Mouse (Mus musculus): ENCODE measurements around the gene Arhgap29.

Gene Arhgap29

DNA sequence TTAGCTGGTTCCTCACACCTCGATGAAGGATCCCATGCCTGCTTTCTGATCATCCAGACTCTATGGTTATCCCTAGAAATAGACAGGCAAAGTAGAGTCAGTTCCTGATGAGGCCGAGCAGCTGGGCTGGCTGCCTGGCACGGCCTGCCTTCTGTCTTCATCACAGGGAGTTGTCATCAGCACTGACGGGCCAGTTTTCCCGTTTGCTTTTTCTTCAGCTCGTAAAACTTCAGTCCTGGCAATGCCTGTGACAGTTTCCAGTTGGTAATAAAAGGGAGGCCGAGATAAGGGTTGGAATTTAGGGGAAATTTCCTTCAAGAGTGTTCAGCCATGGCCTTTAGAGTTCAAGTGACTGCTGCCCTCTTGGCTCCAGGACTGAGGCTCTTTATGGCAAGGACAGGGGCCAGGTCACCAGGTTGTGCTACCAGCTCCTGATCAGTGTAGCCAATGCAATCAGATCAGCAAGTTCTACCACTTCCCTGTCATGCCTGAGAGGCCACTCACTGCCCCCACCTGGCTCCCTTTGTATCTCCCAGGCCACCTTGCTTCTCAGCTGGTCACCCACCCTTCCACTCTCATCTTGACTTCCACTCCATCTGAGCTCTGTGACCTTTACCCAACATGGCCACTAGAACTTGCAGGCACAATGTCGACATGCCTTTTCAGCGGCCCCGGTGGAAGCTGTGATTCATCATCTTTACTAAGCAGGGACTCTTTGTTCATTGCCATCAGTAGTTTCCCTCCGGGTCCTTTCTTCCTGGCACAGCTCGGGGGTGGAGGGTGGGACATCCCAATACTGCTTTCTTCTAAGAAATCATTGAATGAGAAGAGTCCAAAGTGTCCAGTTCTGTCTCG lies 112.4 kb downstream of the Arhgap29 start:
- no peak for DNase-seq (ENCODE audit: low spot score in 2 of 2)
